Mouse (Mus musculus): ENCODE measurements around the gene Olfr94.

DNA sequence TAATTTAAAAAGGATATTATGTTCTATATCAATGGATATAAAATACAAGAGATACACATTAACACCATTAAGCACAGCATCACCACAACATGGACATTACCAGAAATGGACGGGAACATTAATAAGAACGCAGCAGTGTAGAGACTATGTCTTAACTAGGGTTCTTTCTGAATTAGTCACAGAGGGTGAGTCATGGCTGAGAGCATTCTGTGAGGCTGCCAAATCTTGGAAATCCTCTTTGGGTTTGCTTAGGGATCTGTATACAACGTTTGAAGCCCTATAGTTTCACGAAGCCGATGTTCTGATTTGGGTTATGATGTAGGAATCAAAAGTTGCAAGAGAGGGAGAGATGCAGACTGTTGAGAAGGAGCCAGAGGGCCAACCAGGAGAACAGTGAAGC is 6.0 kb downstream of the Olfr94 start:
- TF ChIP-seq POLR2A (IDR thresholded peaks at IDR 0.05; ENCODE audit: borderline replicate concordance, extremely low read depth, low read depth, low read length) = no peak
- no peak for TF ChIP-seq CTCF (IDR thresholded peaks at IDR 0.05; ENCODE audit: insufficient read depth, low read length)

Data from lung, adult 2 months (tissue).